Mouse (Mus musculus) heart, embryonic 12.5 days (tissue): ENCODE data around the gene F13a1. TPM values are rescaled to one million over a fixed set of nuclear protein-coding genes. Genes with fewer than 3 reads are reported as not detected.

Experiments used
- ATAC-seq: fragments of 200-750 bp; cut with Nextera tagmentation; 2 replicates; pipeline ENCODE4 v1.8.0; 2017; ENCODE audit warnings: moderate TSS enrichment, moderate library complexity; ENCODE audit not compliant: insufficient number of reproducible peaks, low FRiP score
- H3K27ac ChIP-seq: fragments of 300-500 bp; sonication (generic); 2 replicates; pipeline ENCODE4 v1.5.1; 2016; ENCODE audit warnings: mild to moderate bottlenecking, moderate library complexity; ENCODE audit not compliant: poor library complexity, severe bottlenecking
- H3K27me3 ChIP-seq: fragments of 300-500 bp; sonication (generic); replicated peaks from 2 replicates; pipeline ENCODE4 v1.6.1; 2016; ENCODE audit warnings: mild to moderate bottlenecking, moderate library complexity
- H3K36me3 ChIP-seq: fragments of 300-500 bp; sonication (generic); 2 replicates; pipeline ENCODE4 v1.6.1; 2016; ENCODE audit warnings: mild to moderate bottlenecking, moderate library complexity
- H3K4me1 ChIP-seq: fragments of 300-500 bp; sonication (generic); replicated peaks from 2 replicates; pipeline ENCODE4 v1.6.1; 2016; ENCODE audit warnings: mild to moderate bottlenecking
- H3K4me2 ChIP-seq: fragments of 300-500 bp; sonication (generic); 2 replicates; pipeline ENCODE4 v1.6.1; 2016; ENCODE audit warnings: mild to moderate bottlenecking, moderate library complexity
- H3K4me3 ChIP-seq: fragments of 300-500 bp; sonication (generic); 2 replicates; pipeline ENCODE4 v1.5.1; 2016; ENCODE audit warnings: mild to moderate bottlenecking
- H3K9ac ChIP-seq: fragments of 300-500 bp; sonication (generic); 2 replicates; pipeline ENCODE4 v1.6.1; 2016; ENCODE audit warnings: mild to moderate bottlenecking, moderate library complexity
- H3K9me3 ChIP-seq: fragments of 300-500 bp; sonication (generic); replicated peaks from 2 replicates; pipeline ENCODE4 v1.6.1; 2016; ENCODE audit warnings: mild to moderate bottlenecking, moderate library complexity
- WGBS: fragments of 180-500 bp; shearing (Covaris S2); methylation state at CpG from one replicate; pipeline ENCODE4 v1.1.7; 2016; 5-methylcytosine and 5-hydroxymethylcytosine counted together
- polyA plus RNA-seq: library from polyadenylated mRNA; unstranded; fragments of >200 nt; fragmentation: Nextera tagmentation; extraction: Ambion mirVana; gene quantifications from 2 replicates; pipeline ENCODE4 v1.2.1, GENCODE M21; 2016

The F13a1 gene
- polyA plus RNA-seq, 1 experiment from 2014 or later, result 4.8 TPM

DNA sequence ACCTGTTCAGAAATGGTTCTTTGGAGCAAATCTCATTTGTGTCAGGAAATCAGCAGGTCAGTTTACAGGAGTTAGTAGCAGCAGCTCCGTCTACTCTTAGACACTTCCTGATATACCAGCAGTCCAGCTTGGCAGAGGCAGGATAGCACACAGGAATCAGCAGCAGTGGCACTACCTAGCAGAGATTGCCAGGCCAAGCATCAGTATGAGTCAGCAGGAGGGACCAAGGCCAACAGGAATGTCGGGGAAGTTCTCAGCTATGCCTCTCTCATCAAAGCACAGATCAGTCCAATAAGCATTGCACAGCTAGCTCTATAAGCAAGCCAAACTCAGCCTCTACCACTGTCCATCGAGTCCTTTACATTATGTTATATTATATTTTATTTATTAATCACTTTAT lies 210.9 kb downstream of the F13a1 start:
- Histone ChIP-seq H3K4me1 (no peaks in the 10 kb centered on the region), H3K27ac (no peak overlapping the region), H3K9me3 (0 out of 2 replicates have a peak, but pooled peaks cover 6% of the 10 kb centered on the region), H3K9ac (no peak overlapping the region), H3K36me3 (no peaks in the 10 kb centered on the region), H3K27me3 (no peaks in the 10 kb centered on the region), H3K4me3 (no peak overlapping the region), H3K4me2 (no peak overlapping the region)
- WGBS, result 70% methylated on average over 3 of the region's 3 CpGs
- no peak for ATAC-seq
